Mouse (Mus musculus) heart, adult 2 months (tissue): ENCODE data around the gene Mrpl40. TPM values are rescaled to one million over a fixed set of nuclear protein-coding genes. Genes with fewer than 3 reads are reported as not detected.
"Not testable (repeated sequence)": the region's sequence is repeated elsewhere in the genome, so short reads cannot be mapped to it uniquely, and the experiment has no call there.

ENCODE experiments used
- DNase-seq, 2 experiments: peaks; one replicate each; pipeline ENCODE4 v3.0.0; 2021
- H3K27ac ChIP-seq: fragments of 200-600 bp; 2 replicates; pipeline ENCODE4 v1.8.1; 2022
- H3K27me3 ChIP-seq: fragments of 200-500 bp; 2 replicates; pipeline ENCODE4 v1.6.1; 2012; ENCODE audit warnings: mild to moderate bottlenecking, low read length, inconsistent platforms, mixed read lengths; ENCODE audit not compliant: control insufficient read depth, insufficient read depth
- H3K36me3 ChIP-seq: fragments of 200-500 bp; 2 replicates; pipeline ENCODE4 v1.6.1; 2012; ENCODE audit warnings: low read length, inconsistent platforms; ENCODE audit not compliant: control insufficient read depth, insufficient read depth
- H3K4me1 ChIP-seq: fragments of 200-500 bp; 2 replicates; pipeline ENCODE4 v1.6.1; 2011; ENCODE audit warnings: low read length; ENCODE audit not compliant: control insufficient read depth, insufficient read depth
- H3K4me3 ChIP-seq: fragments of 200-600 bp; 2 replicates; pipeline ENCODE4 v1.8.1; 2022
- H3K79me2 ChIP-seq: fragments of 200-500 bp; replicated peaks from 2 replicates; pipeline ENCODE4 v1.6.1; 2012; ENCODE audit warnings: mild to moderate bottlenecking, inconsistent platforms, low read length, moderate library complexity, mixed read lengths; ENCODE audit not compliant: control insufficient read depth, insufficient read depth
- H3K9ac ChIP-seq: fragments of 200-500 bp; 2 replicates; pipeline ENCODE4 v1.6.1; 2012; ENCODE audit warnings: low read depth, mild to moderate bottlenecking, control low read depth, inconsistent platforms, low read length, mixed read lengths
- CTCF ChIP-seq: fragments of 200-600 bp; IDR thresholded peaks from 2 replicates; pipeline ENCODE4 v1.8.1; 2022; ENCODE audit warnings: antibody characterized with exemption, mild to moderate bottlenecking, moderate library complexity
- EP300 ChIP-seq: fragments of 200-500 bp; IDR thresholded peaks from 2 replicates; pipeline ENCODE4 v1.6.1; 2011; ENCODE audit warnings: low read depth, low read length, control low read depth; ENCODE audit not compliant: insufficient read depth
- POLR2A ChIP-seq: fragments of 200-500 bp; IDR thresholded peaks from 2 replicates; pipeline ENCODE4 v1.6.1; 2011; ENCODE audit warnings: mild to moderate bottlenecking, low read depth, low read length, control low read depth; ENCODE audit not compliant: insufficient read depth
- WGBS: fragments of 180-500 bp; shearing (Covaris S2); methylation state at CpG from one replicate; pipeline ENCODE4 v1.1.7; 2018; 5-methylcytosine and 5-hydroxymethylcytosine counted together
- intact Hi-C: fragments of 180-260 bp; cut with DNase I; formaldehyde crosslinking; loops from one replicate; pipeline ENCODE4 v1.15.1; 2025
- polyA plus RNA-seq: library from polyadenylated mRNA; depleted of rRNA; stranded (reverse); fragments of >200 nt; gene quantifications from 2 replicates; pipeline ENCODE4 v1.2.3, GENCODE M21; 2012
- total RNA-seq, 2 experiments: library from RNA; stranded (reverse); gene quantifications; 2 replicates each; pipeline ENCODE4 v1.2.3; 2021

Gene Mrpl40
- total and polyA plus RNA-seq, 3 experiments, result 13.2 to 57.2 (median 48.3) TPM

DNA sequence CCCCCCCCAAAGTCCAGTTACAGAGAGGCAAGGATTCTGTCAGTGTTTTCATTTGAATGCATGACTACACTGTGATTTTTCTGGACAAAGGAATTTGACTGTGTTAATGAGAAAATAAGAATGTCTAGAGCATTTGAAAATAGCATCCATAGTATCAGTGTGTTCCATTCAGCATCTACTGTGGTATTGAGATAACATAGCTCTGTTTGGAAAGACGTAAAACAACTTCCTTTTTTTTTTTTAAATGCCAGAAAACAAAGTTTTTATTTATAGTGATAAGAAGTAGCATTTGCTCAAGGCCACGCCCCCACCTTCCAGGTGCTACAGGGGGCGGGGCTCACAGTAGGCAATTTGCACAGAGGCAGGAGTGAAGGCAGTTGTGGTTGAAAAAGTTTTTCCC is 18.6 kb upstream of the Mrpl40 start:
- 77% methylated on average over 3 of the region's 3 CpGs for WGBS
- no peak overlapping the region for H3K27ac ChIP-seq
- intact Hi-C loops, result no loop called here
- 0 out of 2 replicates have a peak, but pooled peaks cover 1% of the 10 kb centered on the region for H3K36me3 ChIP-seq
- TF ChIP-seq CTCF, result no peak
- no peak for TF ChIP-seq POLR2A
- no peak overlapping the region for H3K9ac ChIP-seq
- DNase-seq, result no peak
- no peak overlapping the region for H3K4me3 ChIP-seq
- H3K4me1 ChIP-seq, result peaks cover 1% of the 10 kb centered on the region; the same call in 1 of the 2 replicates
- no peaks in the 10 kb centered on the region for H3K27me3 ChIP-seq
- peaks cover 3% of the 10 kb centered on the region; the same call in 1 of the 2 replicates for H3K79me2 ChIP-seq

DNA sequence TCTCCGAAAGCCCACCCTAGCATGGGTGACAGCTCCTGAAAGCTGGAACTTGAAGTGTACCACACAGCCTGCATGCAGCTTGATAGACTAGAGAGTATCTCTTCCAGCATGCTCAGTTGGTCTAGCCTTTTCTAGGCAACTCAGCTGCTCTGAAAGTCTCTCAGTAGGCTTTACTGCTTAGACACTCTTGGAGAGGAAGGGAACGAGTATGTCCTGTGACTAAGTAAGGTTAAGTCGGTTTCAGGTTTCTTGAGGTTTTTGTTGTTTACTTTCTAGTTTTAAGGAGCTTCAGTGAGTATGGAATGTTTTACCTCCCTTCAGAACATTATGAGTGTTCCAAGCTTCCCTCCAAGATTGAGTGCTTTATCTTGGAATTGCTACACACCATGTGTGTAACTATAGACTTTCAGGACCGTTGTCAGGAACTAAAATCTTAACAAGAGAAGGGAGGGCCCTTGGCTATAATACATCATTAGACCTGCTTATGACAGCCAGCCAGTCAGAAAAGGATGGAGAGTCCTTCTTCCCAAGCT is 17.2 kb upstream of the Mrpl40 start:
- Histone ChIP-seq H3K27me3 (no peaks in the 10 kb centered on the region), H3K4me1 (peaks cover 4% of the 10 kb centered on the region; the same call in 1 of the 2 replicates), H3K4me3 (no peak overlapping the region), H3K27ac (no peak overlapping the region), H3K36me3 (0 out of 2 replicates have a peak, but pooled peaks cover 1% of the 10 kb centered on the region), H3K79me2 (peaks cover 3% of the 10 kb centered on the region; the same call in 1 of the 2 replicates), H3K9ac (no peak overlapping the region)
- 82% methylated on average over 4 of the region's 4 CpGs for WGBS
- intact Hi-C loops, result no loop called here
- no peak for TF ChIP-seq EP300
- TF ChIP-seq POLR2A, result no peak
- TF ChIP-seq CTCF, result no peak
- DNase-seq, result no peak

DNA sequence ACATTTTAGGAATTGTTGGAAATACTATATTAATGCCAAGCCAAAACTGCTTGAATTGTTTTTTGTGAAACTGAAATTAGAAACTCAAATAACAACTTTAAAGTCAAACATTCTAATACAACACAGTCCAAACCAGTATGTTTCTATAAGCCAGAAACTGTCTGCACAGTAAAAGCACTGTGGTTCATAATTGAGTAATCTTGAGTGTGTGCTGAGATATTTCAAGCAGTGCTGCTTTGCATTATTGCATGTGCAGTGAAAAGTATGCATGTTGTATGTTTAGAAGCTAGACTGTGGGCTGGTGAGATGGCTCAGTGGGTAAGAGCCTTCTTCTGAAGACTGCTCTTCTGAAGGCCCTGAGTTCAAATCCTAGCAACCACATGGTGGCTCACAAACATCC is 7.4 kb upstream of the Mrpl40 start:
- H3K9ac ChIP-seq, result no peak overlapping the region
- no peaks in the 10 kb centered on the region for H3K27me3 ChIP-seq
- H3K79me2 ChIP-seq, result peaks cover 4% of the 10 kb centered on the region
- H3K36me3 ChIP-seq, result no peaks in the 10 kb centered on the region; the same call in 1 of the 2 replicates
- no peak for DNase-seq
- H3K27ac ChIP-seq, result no peak overlapping the region
- no peak for TF ChIP-seq CTCF
- no peak for TF ChIP-seq POLR2A
- no peak for TF ChIP-seq EP300
- H3K4me3 ChIP-seq, result no peak overlapping the region
- peaks cover 4% of the 10 kb centered on the region for H3K4me1 ChIP-seq
- intact Hi-C loops, result no loop called here

DNA sequence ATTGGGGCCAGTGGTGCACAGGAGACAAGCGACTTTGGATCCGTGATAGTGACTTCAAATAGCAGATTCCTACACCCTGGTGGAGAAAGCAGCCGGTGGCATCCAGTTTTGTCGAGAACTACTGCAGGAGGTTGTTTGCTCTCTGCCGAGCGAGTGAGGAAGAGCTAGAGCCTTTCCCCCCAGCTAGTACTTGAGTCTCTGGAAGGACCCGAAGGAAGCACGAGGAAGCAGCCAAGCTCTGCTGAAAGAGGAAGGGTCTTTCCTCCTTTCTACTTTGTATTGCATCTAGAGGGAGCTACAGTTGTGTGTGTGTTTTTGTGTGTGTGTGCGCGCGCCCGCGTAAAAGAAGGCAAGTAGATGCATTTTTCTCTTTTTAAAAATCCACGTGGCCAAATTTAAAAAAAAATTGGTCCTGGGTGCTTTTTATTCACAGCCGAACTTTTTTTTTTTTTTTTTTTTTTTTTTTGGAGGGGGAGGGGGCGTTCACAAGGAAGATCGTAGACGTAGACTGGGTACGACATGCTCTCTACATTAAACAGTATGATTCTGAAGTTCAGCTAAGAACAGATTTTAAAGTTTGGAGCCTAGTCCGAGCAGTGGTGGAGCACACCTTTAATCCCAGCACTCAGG is 1.5 kb upstream of the Mrpl40 start:
- Histone ChIP-seq H3K79me2 (peaks cover 2% of the 10 kb centered on the region), H3K4me3 (peak overlapping the region; percentile 96), H3K36me3 (no peaks in the 10 kb centered on the region; the same call in 1 of the 2 replicates), H3K4me1 (0 out of 2 replicates have a peak, but pooled peaks cover 2% of the 10 kb centered on the region), H3K9ac (peak overlapping the region; percentile 88), H3K27ac (no peak overlapping the region; the same call in none of the 2 replicates), H3K27me3 (no peaks in the 10 kb centered on the region)
- 20% methylated on average over 20 of the region's 20 CpGs for WGBS
- no peak for DNase-seq
- intact Hi-C loops, result loop anchor here (5.0 kb wide), 1 partner anchor 191 kb away; no protein-coding TSS in a partner anchor
- TF ChIP-seq CTCF, result no peak

DNA sequence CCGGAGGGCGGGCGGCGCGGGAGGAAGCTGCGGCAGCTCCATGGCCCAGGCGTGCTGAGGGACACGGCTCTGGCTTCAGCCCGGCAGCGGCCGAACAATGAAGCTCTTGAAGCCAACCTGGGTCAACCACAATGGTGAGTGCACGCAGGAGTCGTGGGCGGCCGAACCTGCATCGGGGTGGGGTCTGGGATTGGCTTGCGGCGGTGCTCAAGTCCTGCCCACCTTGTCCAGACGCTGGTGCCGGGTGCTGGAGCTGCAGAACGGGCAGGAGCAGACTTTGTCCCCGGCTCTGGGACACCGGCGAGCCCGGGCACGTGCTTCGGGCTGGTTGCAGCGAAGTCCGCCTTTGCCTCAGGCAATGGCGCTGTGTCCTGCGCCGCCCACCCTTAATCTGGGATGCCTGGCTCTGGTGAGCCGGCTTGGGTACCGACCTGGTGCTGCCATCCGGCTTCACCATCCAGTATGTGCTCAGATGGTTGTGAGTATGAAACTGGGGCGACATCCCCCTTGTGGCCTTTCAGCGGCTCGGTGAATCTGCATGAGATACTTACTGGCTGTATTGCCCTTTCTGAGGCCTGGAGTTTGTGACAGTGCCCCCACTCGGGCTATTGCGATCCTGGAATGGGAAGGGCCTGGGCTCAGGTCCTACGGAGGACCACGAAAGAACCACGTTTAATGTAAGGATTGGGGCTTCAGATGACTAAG is 876 bp upstream of the Mrpl40 start:
- WGBS, result under 1% methylated on average over 43 of the region's 43 CpGs
- intact Hi-C loops, result loop anchor here (2.0 to 5.0 kb wide), 2 partner anchors 67 to 190 kb away; partner anchors contain the start of genes Cdc45 and Ufd1
- Histone ChIP-seq H3K4me3 (peak overlapping the region; percentile 96), H3K9ac (peak overlapping the region; percentile 88), H3K27me3 (no peaks in the 10 kb centered on the region), H3K27ac (peak overlapping the region; percentile 92), H3K36me3 (no peaks in the 10 kb centered on the region; the same call in 1 of the 2 replicates), H3K4me1 (0 out of 2 replicates have a peak, but pooled peaks cover 2% of the 10 kb centered on the region), H3K79me2 (no peaks in the 10 kb centered on the region; the same call in 1 of the 2 replicates)
- no peak for TF ChIP-seq EP300
- TF ChIP-seq CTCF, result peak; percentile 49
- peak in 1 of 2 experiments; percentile 46 for DNase-seq

DNA sequence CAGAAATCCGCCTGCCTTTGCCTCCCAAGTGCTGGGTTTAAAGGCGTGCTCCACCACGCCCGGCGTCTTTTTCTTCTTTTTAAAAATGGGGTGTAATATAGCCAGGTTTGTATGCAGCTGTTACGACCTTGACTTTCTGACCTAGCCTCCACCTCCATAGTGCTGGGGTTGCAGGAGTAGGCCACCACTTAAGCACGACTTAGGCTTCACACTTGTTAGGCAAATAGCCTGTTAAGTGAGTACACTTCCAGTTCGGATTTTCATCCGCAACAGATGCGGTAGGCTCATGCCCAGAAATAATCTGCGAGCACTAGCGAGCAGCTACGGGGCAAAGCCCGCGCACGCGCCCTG is 596 bp downstream of the Mrpl40 start:
- Histone ChIP-seq H3K36me3 (no peaks in the 10 kb centered on the region; the same call in 1 of the 2 replicates), H3K4me1 (0 out of 2 replicates have a peak, but pooled peaks cover 2% of the 10 kb centered on the region), H3K4me3 (peak overlapping the region; percentile 96), H3K27ac (peak overlapping the region; percentile 92), H3K79me2 (no peaks in the 10 kb centered on the region; the same call in 1 of the 2 replicates), H3K9ac (peak overlapping the region; percentile 71), H3K27me3 (no peaks in the 10 kb centered on the region)
- intact Hi-C loops, result loop anchor here (2.0 to 5.0 kb wide), 2 partner anchors 65 to 189 kb away; partner anchors contain the start of genes Cdc45 and Ufd1
- TF ChIP-seq CTCF (no peak), EP300 (no peak), POLR2A (no peak)
- under 1% methylated on average over 17 of the region's 17 CpGs for WGBS
- DNase-seq, result no peak

DNA sequence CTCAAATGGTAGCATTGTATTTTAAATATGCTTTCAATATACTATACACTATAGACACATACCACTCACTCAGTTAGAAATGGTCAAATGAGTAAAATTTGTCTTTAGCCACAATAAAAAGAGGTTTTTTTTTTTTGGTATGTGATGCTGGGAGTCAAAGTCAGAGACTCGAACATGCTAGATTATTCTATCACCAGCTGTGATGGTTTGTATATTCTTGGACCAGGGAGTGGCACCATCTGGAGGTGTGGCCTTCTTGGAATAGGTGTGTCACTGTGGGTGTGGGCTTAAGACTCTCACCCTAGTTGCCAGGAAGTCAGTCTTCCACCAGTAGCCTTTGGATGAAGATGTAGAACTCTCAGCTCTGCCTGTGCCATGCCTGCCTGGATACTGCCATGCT is 6.2 kb downstream of the Mrpl40 start:
- intact Hi-C loops, H3K79me2 ChIP-seq, H3K4me1 ChIP-seq, H3K27me3 ChIP-seq, H3K4me3 ChIP-seq, H3K9ac ChIP-seq, H3K27ac ChIP-seq, DNase-seq, H3K36me3 ChIP-seq: not testable (repeated sequence)
- 69% methylated on average over 1 of the region's 1 CpGs for WGBS
